Mouse (Mus musculus) heart, adult 18-20 months (tissue): ENCODE results near the gene Myo10. TPM values are rescaled to one million over a fixed set of nuclear protein-coding genes. Genes with fewer than 3 reads are reported as not detected.

ENCODE experiments used
- DNase-seq, 2 experiments: peaks; one replicate each; pipeline ENCODE4 v3.0.0; 2021 to 2022; ENCODE audit warnings: mixed read lengths in 1 of 2
- total RNA-seq, 2 experiments: library from RNA; stranded (reverse); gene quantifications; 2 replicates each; pipeline ENCODE4 v1.2.3; 2021

The Myo10 gene
- total RNA-seq, 2 experiments from 2014 or later: 56.9 to 65.1 TPM

DNA sequence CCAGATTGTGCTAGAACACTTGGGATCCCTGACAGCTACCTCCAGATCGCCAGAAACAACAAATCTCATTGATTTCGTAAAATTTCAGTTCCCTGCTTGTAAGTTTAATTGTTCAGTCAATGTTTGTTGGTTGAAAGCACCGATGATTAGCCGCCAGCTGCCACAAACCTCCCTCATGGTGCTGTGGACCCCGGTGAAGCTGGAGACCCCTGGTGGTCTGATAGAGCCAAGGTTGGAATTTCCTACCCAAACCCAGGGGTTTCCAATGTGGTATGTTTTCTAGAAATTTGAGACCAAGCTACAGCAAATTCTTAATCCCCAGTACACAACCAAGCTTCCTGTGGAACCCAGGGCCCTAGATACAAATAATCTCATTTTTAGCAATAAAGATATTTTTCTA, 179.4 kb downstream of the Myo10 start:
- DNase-seq: no peak

DNA sequence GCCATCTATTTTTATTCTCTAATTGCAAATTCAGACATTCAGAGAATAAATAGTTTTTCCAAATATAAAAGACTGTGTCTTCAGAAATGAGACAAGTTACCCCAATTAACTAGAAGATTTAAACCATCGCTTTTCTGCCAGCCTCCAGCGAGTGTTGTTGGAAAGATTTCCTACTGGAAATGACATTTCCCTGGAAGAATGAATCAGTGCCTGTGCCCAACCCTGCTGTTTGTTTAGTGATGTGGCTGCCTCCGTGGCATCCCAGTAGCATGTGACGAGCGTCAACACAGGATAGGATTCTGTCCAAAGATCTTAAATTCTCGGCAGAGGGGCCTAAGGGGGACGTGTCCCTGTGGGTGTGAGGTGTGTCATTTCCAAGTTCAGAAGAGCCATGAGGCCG, 179.9 kb downstream of the Myo10 start:
- DNase-seq: no peak

DNA sequence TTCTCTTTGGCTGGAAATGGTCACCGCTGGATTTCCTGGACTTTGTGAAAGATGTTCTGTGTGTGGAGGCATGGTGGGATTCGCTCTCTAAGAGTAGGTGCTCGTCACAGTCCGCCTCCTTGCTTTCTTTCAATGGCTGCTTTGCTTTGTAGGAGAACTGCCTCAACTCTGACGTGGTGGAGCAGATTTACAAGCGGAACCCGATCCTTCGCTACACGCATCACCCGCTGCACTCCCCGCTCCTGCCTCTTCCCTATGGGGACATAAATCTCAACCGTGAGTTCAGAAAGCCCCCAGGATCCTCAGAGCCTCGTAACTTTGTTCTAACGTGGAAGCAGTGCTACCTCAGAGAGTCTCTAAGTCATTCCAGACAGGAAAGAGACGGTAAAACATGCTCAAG, 180.8 kb downstream of the Myo10 start:
- no peak for DNase-seq

DNA sequence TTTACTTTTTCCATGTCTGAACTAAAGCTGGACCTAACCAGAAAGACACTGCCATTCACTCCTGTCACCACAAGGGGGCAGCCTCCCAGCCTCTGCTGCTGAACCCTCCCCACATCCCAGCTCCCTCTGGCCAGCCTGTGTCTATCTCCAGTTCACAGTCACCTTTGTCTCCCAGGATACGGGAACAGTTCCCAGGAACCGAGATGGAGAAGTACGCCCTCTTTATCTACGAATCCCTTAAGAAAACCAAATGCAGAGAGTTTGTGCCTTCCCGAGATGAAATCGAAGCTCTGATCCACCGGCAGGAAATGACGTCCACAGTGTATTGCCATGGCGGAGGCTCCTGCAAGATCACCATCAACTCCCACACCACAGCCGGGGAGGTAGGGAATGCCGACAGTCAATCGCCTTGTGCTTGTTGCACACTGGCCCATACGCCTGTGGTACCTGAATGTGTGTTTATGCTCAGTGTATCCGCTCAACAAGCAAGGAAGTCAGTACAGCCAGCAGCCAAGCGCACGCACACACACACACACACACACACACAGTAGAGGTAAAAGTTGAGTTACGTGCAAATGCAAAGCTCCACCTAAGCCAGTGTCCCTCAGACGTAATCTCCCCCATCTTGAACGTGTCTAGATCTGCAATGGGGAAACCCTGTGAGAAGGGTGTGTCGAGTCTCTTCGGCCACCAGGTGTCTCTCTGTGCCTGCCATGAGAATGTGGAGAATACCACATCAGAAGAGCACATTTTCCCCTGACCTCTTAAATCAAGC, 183.2 kb downstream of the Myo10 start:
- DNase-seq: peak; percentile 67 to 81

DNA sequence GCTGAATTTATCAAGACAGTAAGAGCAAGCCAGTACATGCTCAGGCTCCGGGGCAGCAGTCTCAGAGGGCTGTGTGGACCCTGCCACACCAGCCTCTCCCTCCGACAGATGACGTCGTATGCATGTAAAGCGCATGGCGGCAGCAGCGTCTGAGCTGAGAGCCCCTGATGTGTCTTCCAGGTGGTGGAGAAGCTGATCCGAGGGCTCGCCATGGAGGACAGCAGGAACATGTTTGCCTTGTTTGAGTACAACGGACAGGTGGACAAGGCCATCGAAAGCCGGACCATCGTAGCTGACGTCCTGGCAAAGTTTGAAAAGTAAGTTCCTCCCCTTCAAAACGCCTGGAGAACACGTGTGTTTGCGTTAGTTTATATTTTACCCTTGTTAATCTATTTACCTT, 184.0 kb downstream of the Myo10 start:
- no peak for DNase-seq

DNA sequence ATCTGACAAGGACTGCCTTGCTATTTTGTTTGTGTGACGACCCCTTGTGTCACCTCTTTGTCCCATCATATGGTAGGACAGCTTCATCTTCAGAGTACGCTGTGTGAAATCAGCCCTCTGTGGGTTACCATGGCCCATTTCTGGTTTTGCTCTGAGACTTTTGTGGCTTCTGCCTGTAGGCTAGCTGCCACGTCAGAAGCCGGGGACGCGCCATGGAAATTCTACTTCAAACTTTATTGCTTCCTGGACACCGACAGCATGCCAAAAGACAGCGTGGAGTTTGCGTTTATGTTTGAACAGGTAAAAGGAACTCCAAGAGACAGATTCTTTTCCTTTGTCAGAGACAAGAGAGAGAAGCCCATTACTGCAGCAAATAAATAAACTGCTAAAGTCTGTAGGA, 184.6 kb downstream of the Myo10 start:
- no peak for DNase-seq

DNA sequence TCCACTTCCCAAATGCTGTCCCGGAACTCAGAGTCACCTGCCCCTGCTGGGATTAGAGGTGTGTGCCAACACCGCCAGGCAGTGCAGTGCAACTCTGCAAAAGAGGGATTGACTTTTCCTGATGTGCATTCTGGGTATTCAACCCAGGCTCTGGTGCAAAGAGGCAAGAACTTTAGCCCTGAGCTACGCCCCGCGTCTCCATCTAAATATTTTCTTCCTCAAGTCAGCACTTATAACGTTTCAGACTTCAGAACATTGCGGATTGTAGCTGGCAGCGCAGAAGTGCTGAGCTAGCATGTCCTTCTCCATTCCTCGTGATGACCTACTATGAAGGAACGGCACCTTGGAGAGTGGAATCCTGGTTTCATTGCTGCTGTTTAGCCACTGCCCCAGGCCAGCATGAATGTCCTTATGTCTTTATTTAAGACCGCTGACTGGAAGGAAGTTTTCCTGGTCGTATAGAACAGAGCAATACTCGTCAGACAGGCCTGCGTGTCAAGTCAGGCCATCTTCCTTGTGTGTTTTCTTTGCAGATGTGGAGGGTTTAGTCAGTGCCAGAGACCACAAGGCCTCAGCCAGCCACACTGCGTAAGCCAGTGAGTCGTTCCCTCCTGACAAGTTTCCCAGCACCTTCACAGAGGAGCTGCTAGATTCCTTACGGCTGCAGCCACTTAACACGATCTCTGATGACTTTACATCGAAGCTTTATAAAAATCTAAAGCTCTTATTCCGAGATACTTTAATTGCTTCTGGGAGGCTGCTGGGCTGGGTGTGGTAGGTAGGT, 186.5 kb downstream of the Myo10 start:
- no peak for DNase-seq

DNA sequence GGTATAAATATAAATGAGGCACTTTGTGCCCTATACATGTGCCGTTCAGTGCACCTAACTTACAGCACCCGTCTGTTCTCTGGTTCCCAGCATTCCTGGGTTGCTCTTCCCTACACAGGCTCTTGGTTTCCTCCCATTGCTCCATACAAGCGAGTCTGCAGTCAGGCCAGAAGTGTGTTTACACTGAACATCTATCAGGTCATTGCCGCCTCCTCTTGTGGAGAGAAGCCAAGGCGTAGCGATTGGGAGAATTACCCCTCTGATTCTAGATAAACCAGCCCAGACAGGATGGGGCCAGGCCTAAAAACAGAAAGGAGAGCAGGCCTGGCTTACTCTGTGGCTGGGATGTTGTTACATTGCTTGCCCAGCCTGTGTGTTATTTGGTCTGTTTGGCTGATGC, 187.3 kb downstream of the Myo10 start:
- DNase-seq: no peak

DNA sequence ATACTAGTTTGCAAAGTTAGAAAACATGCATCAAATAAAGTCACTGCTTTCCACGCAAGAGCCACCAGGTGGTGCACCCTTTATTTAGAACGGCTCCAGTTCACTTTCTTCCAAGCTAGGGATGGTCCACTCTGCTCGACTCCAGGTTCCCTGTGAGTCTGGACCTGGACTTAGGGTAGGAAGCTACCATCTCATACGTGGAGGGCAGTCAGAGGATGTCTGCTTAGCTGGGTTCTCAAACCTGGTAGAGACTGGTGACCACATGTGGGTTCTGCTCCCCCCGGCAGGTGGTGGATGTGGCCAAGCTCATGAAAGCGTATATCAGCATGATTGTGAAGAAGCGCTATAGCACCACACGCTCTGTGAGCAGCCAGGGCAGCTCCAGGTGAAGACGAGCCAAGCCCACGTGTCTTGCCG, 189.5 kb downstream of the Myo10 start:
- peak in 1 of 2 experiments; percentile 38 for DNase-seq

DNA sequence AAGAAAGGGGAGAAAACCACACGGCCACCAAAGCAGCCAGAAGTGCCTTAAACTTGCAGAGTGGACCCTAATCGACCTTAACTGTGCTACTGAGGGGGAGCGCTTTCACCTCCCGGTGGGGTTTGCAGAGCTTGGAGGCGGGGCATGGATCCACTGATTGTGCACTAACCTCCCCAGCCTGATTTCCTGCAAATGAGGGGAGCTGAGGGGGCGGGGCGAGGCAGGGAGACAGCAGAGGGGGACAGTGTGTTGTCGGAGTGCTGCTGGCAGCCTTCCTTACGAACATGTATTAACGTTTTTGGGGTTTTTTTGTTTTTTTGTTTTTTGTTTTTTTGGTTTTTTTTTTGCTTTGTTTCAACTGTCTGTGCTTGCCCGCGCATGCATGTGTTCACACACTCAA, 190.2 kb downstream of the Myo10 start:
- DNase-seq: no peak

DNA sequence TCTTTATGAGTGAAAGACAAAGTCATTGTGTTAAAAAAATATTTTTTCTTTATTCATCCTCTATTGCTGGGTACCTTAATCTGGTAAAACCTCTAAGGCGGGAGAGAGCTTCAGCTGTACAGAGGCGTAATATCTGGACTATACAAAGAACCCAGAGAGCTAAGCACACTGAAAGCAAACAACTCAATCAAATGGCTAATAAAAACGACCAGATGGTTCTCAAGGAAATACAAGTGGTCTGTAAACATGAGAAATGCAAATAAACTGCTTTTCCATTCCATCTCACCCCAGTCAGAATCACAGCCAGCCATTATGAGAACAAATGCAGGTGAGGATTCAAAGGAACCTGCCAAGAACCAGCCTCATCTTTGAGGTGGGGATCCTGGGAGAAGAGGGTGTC, 192.2 kb downstream of the Myo10 start:
- no peak for DNase-seq

DNA sequence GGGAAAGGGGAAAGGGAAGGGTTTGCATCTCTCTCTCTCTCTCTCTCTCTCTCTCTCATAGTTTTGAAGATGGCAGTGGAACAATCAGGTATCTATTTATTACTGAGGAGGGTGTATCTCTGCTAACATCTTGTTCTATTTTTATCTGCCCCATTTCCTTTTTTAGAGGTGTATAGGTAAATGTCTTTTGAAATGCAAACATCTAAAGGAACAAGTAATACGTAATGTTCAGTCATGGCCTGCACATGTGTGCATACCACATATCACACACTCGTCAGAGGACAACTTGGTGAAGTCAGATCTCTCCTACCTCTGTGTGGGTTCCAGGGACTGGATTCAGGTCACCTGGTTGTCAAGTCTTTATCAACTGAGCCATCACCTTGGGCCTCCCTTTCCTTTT, 194.9 kb downstream of the Myo10 start:
- no peak for DNase-seq

DNA sequence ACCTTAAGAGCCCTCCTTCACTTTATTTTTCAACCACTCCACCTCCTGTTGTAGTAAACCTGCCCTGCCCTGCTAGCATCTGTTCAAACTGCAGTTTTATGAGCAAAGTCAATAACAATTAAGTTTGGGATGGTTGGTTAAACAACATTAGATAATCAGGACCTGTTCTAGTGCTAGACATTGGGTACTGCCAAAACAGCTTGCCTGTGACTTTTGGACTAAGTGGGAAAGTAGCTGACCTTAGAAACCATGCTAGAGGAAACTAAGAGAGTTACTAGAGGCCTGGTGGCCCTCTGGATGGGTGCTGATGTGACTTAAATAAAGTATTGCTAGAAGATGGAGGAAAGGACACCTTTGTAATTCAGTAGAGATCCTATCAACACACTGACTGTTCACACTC, 199.7 kb downstream of the Myo10 start:
- no peak for DNase-seq

DNA sequence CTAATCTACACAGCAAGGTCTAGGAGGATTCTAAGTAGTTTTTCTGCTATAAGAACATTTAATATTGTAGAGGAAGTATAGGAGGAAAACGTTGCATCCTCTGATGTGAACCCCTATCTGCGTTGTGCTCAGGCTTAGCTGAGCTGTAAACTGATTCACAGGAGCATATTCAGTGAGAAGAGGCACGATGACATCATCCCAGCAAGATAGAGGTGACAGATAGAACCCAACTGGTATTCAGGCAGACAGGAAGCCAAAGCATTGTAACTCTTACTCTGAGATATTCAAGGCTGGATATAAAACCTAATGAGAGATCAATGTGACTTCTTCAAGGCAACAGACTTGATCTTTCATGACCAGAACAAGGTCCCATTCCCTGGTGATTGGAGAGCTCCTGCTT, 200.3 kb downstream of the Myo10 start:
- DNase-seq: no peak

DNA sequence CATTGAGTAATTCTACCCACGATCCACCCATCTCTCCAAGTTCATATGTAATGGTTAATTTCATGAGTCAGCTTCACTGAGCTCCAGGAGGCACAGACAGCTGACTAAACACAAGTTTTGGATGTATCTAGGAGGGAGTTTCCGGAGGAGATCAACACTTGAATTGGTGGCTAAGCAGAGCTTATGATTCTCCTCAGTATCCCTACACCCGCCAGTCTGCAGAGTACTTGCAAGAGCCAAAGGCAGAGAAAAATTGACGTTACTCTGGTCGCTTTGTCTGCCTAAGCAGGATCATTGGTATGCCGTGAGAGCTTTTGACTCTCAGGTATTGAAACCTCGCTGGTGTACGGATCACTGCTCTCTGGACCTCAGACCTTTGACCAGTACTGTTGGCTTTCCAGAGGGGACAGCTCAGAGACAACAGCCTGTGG, 204.2 kb downstream of the Myo10 start:
- no peak for DNase-seq

DNA sequence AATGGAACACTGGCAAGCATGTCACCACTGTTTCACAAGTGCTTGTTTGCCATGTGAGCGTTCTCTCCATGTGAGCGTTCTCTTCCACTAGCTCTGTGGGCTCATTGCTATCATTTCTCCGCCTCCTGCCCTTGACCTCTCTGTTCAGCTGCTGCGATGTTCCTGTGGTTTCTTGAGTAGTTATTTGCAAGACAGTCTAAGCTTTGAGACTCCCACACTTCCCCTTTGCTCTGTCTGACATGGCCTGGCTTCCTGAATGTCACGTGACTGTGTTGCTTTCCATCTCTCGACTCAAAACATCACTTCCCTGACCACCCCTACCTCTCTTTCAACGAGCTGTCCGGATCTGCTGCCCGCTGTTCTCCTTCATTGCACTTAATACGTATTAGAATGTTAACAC, 206.1 kb downstream of the Myo10 start:
- peak in 1 of 2 experiments; percentile 51 for DNase-seq

DNA sequence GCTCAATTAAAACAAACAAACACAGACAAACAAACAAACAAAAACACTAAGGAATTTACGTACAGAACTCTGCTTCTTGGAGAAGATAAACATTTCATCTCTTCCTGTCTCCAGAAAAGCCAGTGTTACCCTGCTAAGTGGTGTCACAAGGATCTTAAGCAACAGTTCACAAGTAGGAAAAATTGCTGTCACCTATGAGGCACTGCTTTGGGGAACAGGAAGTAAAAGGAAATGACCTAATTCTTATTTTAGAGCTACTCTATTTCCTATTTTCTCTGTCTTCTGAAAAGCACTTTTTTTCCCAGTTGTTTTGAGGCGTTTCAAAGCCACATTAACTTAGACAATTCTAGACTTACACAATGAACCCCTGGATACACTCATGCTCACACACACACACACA, 208.1 kb downstream of the Myo10 start:
- no peak for DNase-seq

DNA sequence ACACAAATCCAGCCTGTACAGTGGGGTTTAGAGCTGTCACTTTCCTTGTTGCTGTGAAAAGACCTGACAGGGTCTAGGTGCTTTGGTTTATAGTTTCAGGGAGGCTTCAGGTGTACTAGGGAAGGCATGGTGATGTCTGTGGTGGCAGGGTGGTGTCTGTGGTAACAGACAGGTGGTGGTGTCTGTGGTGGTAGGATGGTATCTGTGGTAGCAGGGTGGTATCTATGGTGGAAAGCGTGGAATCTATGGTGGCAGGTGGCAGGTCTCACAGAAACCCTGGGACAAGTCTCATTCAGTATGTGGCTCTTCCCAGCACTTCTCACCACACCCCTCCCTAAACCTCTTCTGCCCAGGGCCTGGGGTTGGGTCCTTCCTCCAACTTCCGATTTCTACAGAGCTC, 212.0 kb downstream of the Myo10 start:
- DNase-seq: no peak

DNA sequence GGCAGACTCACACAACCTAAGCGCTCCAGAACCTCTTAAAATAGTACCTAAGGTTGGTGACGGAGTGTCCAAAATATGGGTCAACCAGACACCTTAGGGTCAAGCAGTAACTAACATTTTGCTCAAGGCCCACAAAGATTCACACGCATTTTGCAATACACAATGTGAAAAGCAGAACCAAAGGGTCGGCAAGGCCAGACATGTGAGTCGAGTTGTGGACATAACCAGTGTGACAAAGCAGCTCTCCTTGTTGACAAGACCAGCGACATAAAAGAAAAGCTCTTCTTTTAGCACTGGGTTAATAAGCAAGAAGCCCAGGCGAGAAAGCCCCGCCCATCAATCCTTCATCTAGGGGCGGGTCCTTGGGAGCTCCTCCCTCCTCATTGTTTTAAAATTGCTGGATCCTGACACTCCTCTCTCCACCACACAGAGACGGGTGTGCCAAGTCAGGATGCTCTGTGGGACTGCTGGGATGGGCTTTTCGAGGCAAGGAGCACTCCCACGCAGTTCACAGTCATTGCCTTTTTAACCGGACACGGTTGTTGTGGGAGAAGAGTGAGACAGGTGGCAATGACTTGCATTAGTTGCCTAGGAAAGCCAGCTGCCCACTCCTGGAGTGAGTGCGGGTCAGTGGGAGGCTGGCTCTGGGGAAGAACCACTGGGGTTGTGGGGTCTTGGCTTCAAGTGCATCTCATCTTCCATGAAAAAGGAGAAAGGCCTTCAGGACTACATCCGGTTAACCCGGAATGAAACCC, 212.8 kb downstream of the Myo10 start:
- no peak for DNase-seq

DNA sequence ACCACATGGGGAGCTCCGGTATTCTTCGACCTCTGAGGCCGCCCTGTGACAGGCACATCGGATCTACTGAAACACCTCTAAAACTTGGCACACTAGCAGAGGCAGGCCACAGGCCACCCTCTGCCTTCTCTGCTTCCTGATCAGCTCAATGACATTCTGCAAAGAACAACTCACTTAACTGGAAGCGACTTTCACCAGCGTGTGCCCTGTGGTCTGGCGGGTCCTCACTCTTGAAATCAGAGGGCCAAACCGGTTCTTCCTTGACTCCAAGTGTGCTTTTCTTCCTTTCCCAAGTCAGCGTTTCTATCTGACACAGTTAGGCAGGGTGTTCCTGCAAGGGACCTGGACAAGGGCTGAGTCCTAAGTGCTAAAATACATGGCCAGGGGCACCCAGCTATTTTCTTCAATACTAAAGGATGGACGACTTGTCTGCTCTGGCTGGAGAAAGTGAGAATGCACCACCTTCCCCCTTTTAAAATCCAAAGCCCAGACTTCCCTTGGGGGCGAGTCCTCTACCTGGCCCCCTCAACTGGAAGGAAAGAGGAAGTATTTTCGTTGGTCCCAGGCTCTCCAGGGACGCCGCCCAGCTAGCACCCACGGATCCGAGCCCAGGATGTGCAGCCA, 220.2 kb downstream of the Myo10 start:
- no peak for DNase-seq

DNA sequence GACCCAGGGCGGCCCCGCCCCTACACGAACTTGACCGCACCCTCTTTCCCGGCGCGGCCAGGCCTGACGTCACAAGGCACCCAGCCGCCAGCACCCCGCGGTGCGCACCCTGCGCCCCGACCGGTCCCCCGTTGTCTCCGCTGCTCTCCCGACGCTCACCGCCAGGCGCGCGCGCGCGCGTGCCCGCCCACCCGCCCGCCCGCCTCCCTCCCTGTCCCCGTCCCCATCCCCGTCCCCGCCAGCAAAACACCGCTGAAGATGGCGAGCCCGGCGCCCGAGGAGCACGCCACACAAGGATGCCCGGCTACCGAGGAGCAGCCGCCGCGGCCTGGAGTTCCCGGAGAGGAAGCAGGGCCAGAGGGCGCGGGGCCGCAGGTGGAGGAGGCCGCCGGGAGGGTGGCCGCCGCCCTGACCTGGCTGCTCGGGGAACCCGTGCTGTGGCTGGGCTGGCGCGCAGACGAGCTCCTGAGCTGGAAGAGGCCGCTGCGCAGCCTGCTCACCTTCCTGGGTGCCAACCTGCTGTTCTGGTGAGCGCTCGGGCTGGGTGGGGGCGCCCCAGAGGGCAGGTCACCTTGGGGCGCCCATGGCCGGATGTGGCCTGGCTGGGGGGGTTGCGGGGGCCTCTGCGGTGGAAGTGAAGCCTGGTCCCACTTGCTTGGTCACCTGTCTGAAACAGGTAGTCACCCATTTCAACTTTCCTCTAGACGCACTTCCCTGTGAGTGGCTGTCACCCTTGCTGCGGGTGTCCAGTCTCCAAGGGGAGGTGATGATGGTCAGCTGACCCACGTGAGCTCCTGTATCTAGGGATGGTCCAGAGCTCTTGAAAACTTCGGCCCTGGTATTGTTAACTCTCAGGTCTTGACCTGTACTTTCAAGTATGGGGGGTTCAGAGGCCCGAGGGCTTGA, 221.0 kb downstream of the Myo10 start, which contains the start of gene Retreg1:
Retreg1 (plus strand) TSS at position 95 of the 906 bp plus-strand sequence.
- DNase-seq: peak; percentile 84 to 87
